Mouse (Mus musculus) forebrain, embryonic 11.5 days (tissue): ENCODE measurements around the gene Gm6583. TPM values are rescaled to one million over a fixed set of nuclear protein-coding genes. Genes with fewer than 3 reads are reported as not detected.
"Not testable (repeated sequence)": the region's sequence is repeated elsewhere in the genome, so short reads cannot be mapped to it uniquely, and the experiment has no call there.

Source experiments
- ATAC-seq: fragments of 200-750 bp; cut with Nextera tagmentation; replicated peaks from 2 replicates; pipeline ENCODE4 v1.8.0; 2017; ENCODE audit warnings: moderate TSS enrichment; ENCODE audit not compliant: low FRiP score
- DNase-seq: peaks from one replicate; pipeline ENCODE4 v3.0.0-alpha.2; 2017; ENCODE audit warnings: low spot score
- H3K27ac ChIP-seq: fragments of 300-500 bp; sonication (generic); 2 replicates; pipeline ENCODE4 v1.5.1; 2014; ENCODE audit warnings: low read depth, low read length
- H3K27me3 ChIP-seq: fragments of 300-500 bp; sonication (generic); 2 replicates; pipeline ENCODE4 v1.6.1; 2014; ENCODE audit warnings: mild to moderate bottlenecking, low read length, mixed read lengths; ENCODE audit not compliant: control insufficient read depth, insufficient read depth
- H3K36me3 ChIP-seq: fragments of 300-500 bp; sonication (generic); 2 replicates; pipeline ENCODE4 v1.6.1; 2014; ENCODE audit warnings: mild to moderate bottlenecking, low read length, moderate library complexity, mixed read lengths; ENCODE audit not compliant: control insufficient read depth, insufficient read depth
- H3K4me1 ChIP-seq: fragments of 300-500 bp; sonication (generic); replicated peaks from 2 replicates; pipeline ENCODE4 v1.6.1; 2014; ENCODE audit warnings: low read length, mixed read lengths; ENCODE audit not compliant: control insufficient read depth, insufficient read depth
- H3K4me2 ChIP-seq: fragments of 300-500 bp; sonication (generic); 2 replicates; pipeline ENCODE4 v1.6.1; 2014; ENCODE audit warnings: low read depth, mild to moderate bottlenecking, low read length, moderate library complexity, mixed read lengths; ENCODE audit not compliant: severe bottlenecking
- H3K4me3 ChIP-seq: fragments of 300-500 bp; sonication (generic); 2 replicates; pipeline ENCODE4 v1.5.1; 2014; ENCODE audit warnings: low read depth, low read length
- H3K9ac ChIP-seq: fragments of 300-500 bp; sonication (generic); 2 replicates; pipeline ENCODE4 v1.6.1; 2014; ENCODE audit warnings: low read length
- H3K9me3 ChIP-seq: fragments of 300-500 bp; sonication (generic); 2 replicates; pipeline ENCODE4 v1.6.1; 2016; ENCODE audit warnings: low read length, mixed read lengths; ENCODE audit not compliant: control insufficient read depth
- WGBS: fragments of 180-500 bp; shearing (Covaris S2); extraction: QIAGEN DNeasy Blood & Tissue Kit; methylation state at CpG from one replicate; pipeline ENCODE4 v1.1.7; 2014; 5-methylcytosine and 5-hydroxymethylcytosine counted together
- polyA plus RNA-seq: library from polyadenylated mRNA; unstranded; fragments of >200 nt; fragmentation: Nextera tagmentation; extraction: Ambion mirVana; gene quantifications from 2 replicates; pipeline ENCODE4 v1.2.1, GENCODE M21; 2014

Gm6583 gene
- polyA plus RNA-seq, 1 experiment from 2014 or later, result 0.29 TPM

DNA sequence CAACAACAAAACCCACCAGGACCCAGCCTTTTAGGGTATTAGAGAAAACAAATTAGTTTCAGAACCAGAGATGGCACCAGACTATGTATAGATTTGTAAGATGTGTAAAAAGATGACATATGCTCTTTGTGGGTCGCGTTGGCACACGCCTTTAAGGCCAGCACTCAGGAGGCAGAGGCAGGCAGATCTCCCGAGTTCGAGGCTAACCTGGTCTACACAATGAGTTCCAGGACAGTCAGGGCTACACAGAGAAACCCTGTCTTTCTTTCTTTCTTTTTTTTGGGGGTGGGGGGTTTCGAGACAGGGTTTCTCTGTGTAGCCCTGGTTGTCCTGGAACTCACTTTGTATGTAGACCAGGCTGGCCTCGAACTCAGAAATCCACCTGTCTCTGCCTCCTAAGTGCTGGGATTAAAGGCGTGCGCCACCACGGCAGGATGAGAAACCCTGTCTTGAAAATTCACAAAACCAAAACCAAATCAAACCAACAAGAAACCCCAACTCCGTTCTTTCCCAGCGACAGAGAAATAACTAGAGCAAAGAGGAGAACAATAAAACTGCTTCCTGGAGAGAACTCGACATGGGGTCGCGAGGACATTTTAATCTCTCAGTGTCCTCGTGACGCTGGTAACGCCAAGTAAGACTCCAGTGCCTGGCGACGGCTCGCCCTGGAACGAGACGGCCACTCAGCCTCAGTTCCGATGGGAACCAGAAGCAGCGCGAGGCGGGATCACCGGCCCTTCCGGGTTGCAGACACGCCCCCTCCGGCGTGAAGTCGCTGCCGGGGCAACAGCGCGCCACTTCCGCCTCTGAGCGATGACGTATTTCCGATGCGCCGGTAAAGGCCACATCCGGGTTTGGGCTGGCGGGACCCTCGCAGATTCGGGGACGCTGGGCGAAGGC is 30.0 kb downstream of the Gm6583 start, which contains the start of gene Tfip11:
TSS of gene Tfip11 (plus strand) at position 813 of the 900 bp plus-strand sequence.
- peak; percentile 92 for ATAC-seq
- Histone ChIP-seq H3K4me3 (peak within 1 kb of the TSS; percentile 98), H3K9me3 (no peaks in the 10 kb centered on the region), H3K4me1 (peaks cover 7% of the 10 kb centered on the region; the same call in 1 of the 2 replicates), H3K9ac (peak within 1 kb of the TSS; percentile 77), H3K4me2 (peak within 1 kb of the TSS; percentile 71), H3K27me3 (no peaks in the 10 kb centered on the region), H3K36me3 (peaks cover 2% of the 10 kb centered on the region; the same call in 1 of the 2 replicates), H3K27ac (peak within 1 kb of the TSS; percentile 25; the same call in 1 of the 2 replicates)
- DNase-seq, result peak; percentile 97
- WGBS, result 10% methylated on average over 48 of the region's 48 CpGs

DNA sequence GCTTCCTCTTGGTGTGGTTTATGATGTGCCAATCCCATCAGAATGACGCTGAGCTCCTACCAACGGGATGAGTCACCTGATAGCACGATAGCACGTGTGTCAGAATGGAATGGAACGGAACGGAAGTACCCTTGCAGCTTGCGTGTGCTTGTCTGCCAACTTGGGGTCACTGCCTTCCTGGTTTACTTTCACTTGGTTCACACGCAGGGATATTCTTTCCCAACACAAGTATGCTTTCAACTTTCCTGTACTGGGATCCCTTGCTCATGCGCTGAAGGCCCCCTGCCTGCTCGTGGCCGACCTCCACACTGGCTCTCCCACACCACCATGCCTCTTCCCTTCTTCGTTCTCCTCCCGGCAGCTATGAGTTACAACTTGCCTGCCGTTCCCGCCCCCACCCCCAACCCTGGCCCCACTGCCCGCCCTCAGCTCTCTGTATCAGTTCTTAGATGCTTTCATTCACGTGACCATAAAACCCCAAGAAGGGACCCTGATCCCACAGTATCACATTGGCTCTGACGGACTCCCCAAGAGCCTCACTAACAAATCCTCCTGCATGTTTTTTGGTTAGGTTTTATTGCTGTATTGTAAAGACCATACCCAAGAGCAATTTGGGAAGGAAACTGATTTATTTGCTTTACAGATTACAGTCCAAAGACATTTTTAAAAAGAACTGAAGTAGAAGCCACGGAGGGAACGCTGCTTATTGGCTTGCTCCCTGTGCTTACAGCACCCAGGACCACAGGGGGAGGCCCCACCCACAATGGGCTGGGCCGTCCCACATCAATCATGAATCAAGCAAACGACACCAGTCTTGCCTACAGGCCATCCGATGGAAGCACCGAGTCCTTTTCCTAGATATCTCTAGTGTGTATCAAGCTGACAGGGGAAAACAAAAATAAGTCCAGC is 30.9 kb downstream of the Gm6583 start:
- no peaks in the 10 kb centered on the region for H3K36me3 ChIP-seq
- peaks cover 7% of the 10 kb centered on the region; the same call in 1 of the 2 replicates for H3K4me1 ChIP-seq
- DNase-seq (no peak), ATAC-seq (no peak; the same call in 1 of the 2 replicates)
- 42% methylated on average over 24 of the region's 24 CpGs for WGBS
- no peak overlapping the region for H3K9ac ChIP-seq
- H3K27ac ChIP-seq, result no peak overlapping the region
- no peak overlapping the region for H3K4me3 ChIP-seq
- no peaks in the 10 kb centered on the region for H3K9me3 ChIP-seq
- H3K27me3 ChIP-seq, result no peaks in the 10 kb centered on the region
- H3K4me2 ChIP-seq, result 0 out of 2 replicates have a peak overlapping the region, but pooled peaks have one; percentile 19

DNA sequence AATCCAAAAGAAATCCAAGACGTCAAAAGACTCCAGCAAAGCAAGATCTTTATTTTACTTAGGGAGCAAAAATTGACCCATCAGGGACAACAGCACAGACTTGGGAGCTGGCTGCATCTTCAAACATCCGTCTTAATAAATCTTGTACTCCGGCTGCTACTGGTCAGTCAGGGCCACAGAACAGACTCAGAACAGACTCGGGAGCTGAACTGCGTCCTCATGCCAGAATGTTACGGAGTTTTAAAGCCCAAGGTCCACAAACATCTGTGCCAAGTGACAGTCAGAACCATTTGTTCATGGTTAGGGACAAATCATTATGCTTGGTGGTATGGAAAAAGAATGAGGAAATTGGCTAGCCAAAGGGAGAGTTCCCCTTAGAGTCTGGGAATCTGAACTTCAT is 32.6 kb downstream of the Gm6583 start:
- Histone ChIP-seq H3K4me2 (no peak overlapping the region), H3K27me3 (no peaks in the 10 kb centered on the region), H3K36me3 (no peaks in the 10 kb centered on the region), H3K9me3 (no peaks in the 10 kb centered on the region), H3K9ac (no peak overlapping the region), H3K4me3 (no peak overlapping the region), H3K4me1 (peaks cover 7% of the 10 kb centered on the region; the same call in 1 of the 2 replicates), H3K27ac (no peak overlapping the region)
- DNase-seq (no peak), ATAC-seq (no peak)
- WGBS, result 91% methylated on average over 6 of the region's 6 CpGs

DNA sequence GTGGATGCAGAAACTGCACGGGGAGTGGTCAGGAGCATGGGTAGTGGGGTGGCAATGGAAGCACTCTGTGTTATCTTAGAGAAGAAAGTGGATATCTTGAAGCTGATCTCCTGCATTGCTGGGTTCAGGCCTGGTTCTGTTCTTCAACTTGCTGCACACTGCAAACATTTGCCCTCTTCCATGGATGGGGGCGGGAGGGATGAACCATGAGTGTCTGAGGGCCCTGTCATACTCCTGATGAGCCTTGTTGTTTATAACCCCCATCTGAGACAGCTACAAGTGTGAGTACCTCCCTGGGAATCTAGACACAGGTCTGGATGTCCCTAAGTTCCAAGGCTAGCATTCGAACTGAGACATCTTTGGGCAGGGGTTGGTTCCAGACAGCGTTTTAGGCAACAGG is 34.5 kb downstream of the Gm6583 start:
- Histone ChIP-seq H3K27ac (no peak overlapping the region), H3K9me3 (no peaks in the 10 kb centered on the region), H3K9ac (no peak overlapping the region), H3K4me1 (no peaks in the 10 kb centered on the region), H3K36me3 (no peaks in the 10 kb centered on the region), H3K4me3 (no peak overlapping the region), H3K4me2 (no peak overlapping the region), H3K27me3 (no peaks in the 10 kb centered on the region)
- ATAC-seq (no peak), DNase-seq (no peak)
- 79% methylated on average over 4 of the region's 4 CpGs for WGBS

- ATAC-seq (no peak), DNase-seq (no peak)
- Histone ChIP-seq H3K4me2 (no peak overlapping the region), H3K4me3 (no peak overlapping the region), H3K27me3 (no peaks in the 10 kb centered on the region), H3K36me3 (no peaks in the 10 kb centered on the region), H3K27ac (no peak overlapping the region), H3K9me3 (no peaks in the 10 kb centered on the region), H3K9ac (no peak overlapping the region), H3K4me1 (no peaks in the 10 kb centered on the region)
- WGBS, result 78% methylated on average over 6 of the region's 6 CpGs
Measured at GRCm38 (mm10) chr5:112320936-112321335, 34.9 kb downstream of the Gm6583 start.

- no peaks in the 10 kb centered on the region for H3K27me3 ChIP-seq
- no peaks in the 10 kb centered on the region for H3K9me3 ChIP-seq
- H3K4me2 ChIP-seq, result no peak overlapping the region
- H3K9ac ChIP-seq, result no peak overlapping the region
- DNase-seq, result no peak
- no peaks in the 10 kb centered on the region for H3K4me1 ChIP-seq
- no peaks in the 10 kb centered on the region for H3K36me3 ChIP-seq
- no peak overlapping the region for H3K27ac ChIP-seq
- WGBS, result 72% methylated on average over 5 of the region's 5 CpGs
- no peak for ATAC-seq
- no peak overlapping the region for H3K4me3 ChIP-seq
Measured at GRCm38 (mm10) chr5:112320379-112320778, 35.5 kb downstream of the Gm6583 start.

DNA sequence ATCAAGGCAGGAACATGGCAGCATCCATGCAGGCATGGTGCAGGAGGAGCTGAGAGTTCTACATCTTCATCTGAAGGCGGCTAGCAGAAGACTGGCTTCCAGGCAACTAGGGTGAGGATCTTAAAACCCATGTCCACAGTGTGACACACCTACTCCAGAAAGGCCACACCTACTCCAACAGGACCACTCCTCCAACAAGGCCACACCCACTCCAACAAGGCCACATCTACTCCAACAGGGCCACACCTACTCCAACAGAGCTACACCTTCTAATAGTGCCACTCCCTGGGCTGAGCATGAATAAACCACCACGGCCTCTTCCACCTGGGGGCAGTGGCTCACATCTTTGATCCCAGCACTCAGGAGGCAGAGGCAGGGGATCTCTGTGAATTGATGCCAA is 36.5 kb downstream of the Gm6583 start:
- H3K4me2 ChIP-seq, DNase-seq, H3K9me3 ChIP-seq, H3K4me3 ChIP-seq, H3K4me1 ChIP-seq, H3K9ac ChIP-seq, H3K36me3 ChIP-seq, H3K27ac ChIP-seq, H3K27me3 ChIP-seq, ATAC-seq: not testable (repeated sequence)
- 70% methylated on average over 2 of the region's 2 CpGs for WGBS

DNA sequence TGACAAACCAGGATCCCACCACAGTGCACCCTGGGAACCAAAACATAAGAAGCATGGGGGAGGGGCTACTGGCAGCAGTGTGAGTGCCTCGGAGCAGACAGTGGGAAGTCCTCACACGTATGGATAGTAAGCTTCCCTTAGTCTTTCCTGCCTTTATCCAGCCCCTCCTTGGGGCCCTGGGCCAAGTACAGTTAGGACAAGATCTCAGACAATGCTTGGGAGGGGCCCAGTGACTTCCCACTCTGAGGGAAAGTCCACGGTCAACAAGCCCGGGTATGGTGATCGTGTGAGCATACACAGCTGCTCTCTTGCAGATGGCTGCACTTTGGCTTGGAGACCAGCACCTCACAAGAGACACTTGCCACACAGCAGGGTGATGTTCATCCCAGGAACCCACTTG is 38.5 kb downstream of the Gm6583 start:
- DNase-seq, result no peak
- Histone ChIP-seq H3K27ac (no peak overlapping the region), H3K27me3 (no peaks in the 10 kb centered on the region), H3K36me3 (no peaks in the 10 kb centered on the region; the same call in 1 of the 2 replicates), H3K4me2 (no peak overlapping the region), H3K4me1 (no peaks in the 10 kb centered on the region; the same call in 1 of the 2 replicates), H3K4me3 (no peak overlapping the region), H3K9ac (no peak overlapping the region), H3K9me3 (no peaks in the 10 kb centered on the region)
- 75% methylated on average over 5 of the region's 5 CpGs for WGBS
- ATAC-seq, result no peak
